ENCODE assay signal across 24 mouse cellular contexts in the genomic region with DNA sequence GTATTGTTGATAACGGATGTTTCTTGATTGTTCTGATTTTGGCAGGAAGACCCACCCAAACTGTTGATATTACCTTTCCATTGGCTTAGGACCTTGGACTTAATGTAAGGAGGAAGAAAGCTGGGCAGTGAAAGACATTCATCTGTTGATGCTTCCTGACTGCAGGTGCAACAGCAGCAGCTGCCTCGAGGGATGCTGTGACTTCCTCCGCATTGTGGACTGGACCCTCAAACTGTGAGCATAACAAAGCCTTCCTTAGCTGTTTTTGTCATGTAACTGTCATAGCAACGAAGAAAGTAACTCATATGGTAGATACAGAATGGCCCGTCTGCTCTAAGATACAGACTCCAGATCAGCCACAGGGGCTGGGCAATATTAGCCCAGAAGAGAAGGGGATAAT.
"Had no signal": no experiment of that assay in that cellular context is flagged by ENCODE, and none has a peak within 500 bp of the region (broad histone marks: within the 10 kb centered on the region; RNA-seq: fewer than 3 reads in every experiment).

No protein-coding gene starts in this region.

- H3K4me1 ChIP-seq: embryonic facial prominence, embryonic 12.5 days; embryonic facial prominence, embryonic 15.5 days; forebrain, embryonic 12.5 days; forebrain, embryonic 13.5 days; forebrain, embryonic 15.5 days had no signal

- H3K36me3 ChIP-seq: embryonic facial prominence, embryonic 10.5 days; embryonic facial prominence, embryonic 12.5 days; embryonic facial prominence, embryonic 13.5 days; embryonic facial prominence, embryonic 15.5 days; forebrain, embryonic 10.5 days; forebrain, embryonic 12.5 days; forebrain, embryonic 15.5 days had no signal

- DNase-seq: cerebellum, adult 9-11 months; cerebellum, postnatal 10 days; cerebellum, postnatal 14 days; cerebellum, postnatal 25 days; cerebellum, postnatal 36 days; embryo, embryonic 11 days; forebrain, postnatal 0 days; gastrocnemius, adult 2 months; gastrocnemius, postnatal 10 days; gastrocnemius, postnatal 14 days; gastrocnemius, postnatal 25 days; gastrocnemius, postnatal 36 days; heart, adult 11 months; heart, adult 18-20 months; heart, adult 2 months had no signal

- H3K9ac ChIP-seq: embryonic facial prominence, embryonic 12.5 days; embryonic facial prominence, embryonic 13.5 days; embryonic facial prominence, embryonic 15.5 days; forebrain, embryonic 12.5 days; forebrain, embryonic 13.5 days; forebrain, embryonic 15.5 days; forebrain, postnatal 0 days had no signal

- H3K27ac ChIP-seq: embryonic facial prominence, embryonic 10.5 days; embryonic facial prominence, embryonic 12.5 days; embryonic facial prominence, embryonic 13.5 days; embryonic facial prominence, embryonic 15.5 days; forebrain, embryonic 10.5 days; forebrain, embryonic 12.5 days; forebrain, embryonic 13.5 days; forebrain, embryonic 15.5 days; gastrocnemius, adult 2 months; heart, adult 2 months had no signal

- H3K9me3 ChIP-seq: embryonic facial prominence, embryonic 10.5 days; embryonic facial prominence, embryonic 12.5 days; embryonic facial prominence, embryonic 13.5 days; embryonic facial prominence, embryonic 15.5 days; forebrain, embryonic 10.5 days; forebrain, embryonic 12.5 days; forebrain, embryonic 13.5 days; forebrain, embryonic 15.5 days had no signal

- H3K4me3 ChIP-seq: embryonic facial prominence, embryonic 10.5 days; embryonic facial prominence, embryonic 12.5 days; embryonic facial prominence, embryonic 13.5 days; embryonic facial prominence, embryonic 15.5 days; erythroblast, embryonic 14.5 days; forebrain, embryonic 10.5 days; forebrain, embryonic 12.5 days; forebrain, embryonic 13.5 days; forebrain, embryonic 15.5 days; gastrocnemius, adult 2 months; heart, adult 2 months had no signal

- H3K27me3 ChIP-seq: embryonic facial prominence, embryonic 12.5 days; embryonic facial prominence, embryonic 13.5 days; embryonic facial prominence, embryonic 15.5 days; forebrain, embryonic 12.5 days; forebrain, embryonic 13.5 days; forebrain, embryonic 15.5 days had no signal
